Mouse (Mus musculus) B cell, adult 2 months (primary cell): ENCODE measurements around the gene Gne.

Experiments
- DNase-seq, 2 experiments: peaks; one replicate each; pipeline ENCODE4 v3.0.0; 2022

The Gne gene

DNA sequence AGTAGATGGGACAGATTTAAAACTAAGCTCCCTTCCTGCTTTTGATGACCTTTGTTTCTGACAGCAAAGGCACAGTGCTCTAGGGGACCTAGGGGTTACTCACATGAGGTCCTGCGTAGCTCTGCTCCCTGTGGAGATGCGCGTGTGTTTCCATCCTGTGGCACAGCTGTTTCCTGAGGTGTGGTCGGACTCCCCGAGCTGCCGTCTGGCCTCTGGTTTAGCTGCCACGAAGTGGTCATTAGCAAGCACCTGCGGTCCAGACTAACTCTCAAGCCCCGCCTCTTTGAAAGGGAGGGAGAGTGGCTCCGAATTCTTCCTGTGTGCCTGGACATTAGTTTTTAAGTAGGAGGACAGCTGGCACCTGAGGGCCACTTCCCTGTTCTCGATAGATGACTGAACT, at the start of gene Gne:
Gene Gne, minus strand, starts transcription at position 233 of the 400 bp plus-strand sequence.
- peak; percentile 40 to 41 for DNase-seq

DNA sequence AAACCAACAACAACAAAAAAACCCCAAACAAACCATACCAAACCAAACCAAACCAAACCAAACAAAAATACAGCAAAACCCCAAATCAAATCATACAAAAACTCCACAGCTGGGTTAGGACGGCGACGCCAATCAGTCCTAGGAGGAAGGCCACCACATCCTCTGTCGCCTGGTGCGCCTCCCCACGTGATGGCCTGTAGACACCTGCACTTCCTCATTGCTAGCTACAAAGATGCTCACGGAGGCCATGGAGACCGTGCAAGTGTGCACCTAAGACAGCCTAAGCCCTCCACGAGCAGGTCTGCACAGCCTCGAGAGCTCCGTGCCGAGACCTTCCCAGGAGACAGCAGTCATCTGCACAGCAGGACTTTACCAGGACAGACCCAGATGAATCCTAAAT, 42.8 kb upstream of the Gne start:
- peak; percentile 21 to 24 for DNase-seq

- peak; percentile 58 to 67 for DNase-seq
Measured at GRCm38 (mm10) chr4:44119410-44120201, 35.6 kb upstream of the Gne start.

DNA sequence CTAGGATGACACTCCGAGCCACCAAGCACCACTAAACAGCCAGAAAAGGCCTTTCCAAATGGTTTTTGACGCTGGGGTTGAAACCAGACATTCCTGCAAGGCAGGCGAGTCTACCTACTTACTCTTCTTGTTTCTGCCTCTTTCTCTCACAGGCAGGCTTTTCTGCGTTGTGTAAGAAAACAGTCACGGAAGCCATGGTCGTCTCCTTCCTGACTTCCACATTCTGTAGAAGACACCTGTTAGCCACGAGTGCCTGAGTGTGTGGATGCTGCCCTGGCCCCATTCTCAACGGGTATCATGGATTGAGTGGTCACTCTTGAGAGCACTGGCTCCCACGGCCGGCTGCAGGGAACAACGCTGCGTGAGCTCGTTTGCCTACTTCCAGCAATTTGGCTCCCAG, 31.1 kb upstream of the Gne start:
- DNase-seq, result no peak

DNA sequence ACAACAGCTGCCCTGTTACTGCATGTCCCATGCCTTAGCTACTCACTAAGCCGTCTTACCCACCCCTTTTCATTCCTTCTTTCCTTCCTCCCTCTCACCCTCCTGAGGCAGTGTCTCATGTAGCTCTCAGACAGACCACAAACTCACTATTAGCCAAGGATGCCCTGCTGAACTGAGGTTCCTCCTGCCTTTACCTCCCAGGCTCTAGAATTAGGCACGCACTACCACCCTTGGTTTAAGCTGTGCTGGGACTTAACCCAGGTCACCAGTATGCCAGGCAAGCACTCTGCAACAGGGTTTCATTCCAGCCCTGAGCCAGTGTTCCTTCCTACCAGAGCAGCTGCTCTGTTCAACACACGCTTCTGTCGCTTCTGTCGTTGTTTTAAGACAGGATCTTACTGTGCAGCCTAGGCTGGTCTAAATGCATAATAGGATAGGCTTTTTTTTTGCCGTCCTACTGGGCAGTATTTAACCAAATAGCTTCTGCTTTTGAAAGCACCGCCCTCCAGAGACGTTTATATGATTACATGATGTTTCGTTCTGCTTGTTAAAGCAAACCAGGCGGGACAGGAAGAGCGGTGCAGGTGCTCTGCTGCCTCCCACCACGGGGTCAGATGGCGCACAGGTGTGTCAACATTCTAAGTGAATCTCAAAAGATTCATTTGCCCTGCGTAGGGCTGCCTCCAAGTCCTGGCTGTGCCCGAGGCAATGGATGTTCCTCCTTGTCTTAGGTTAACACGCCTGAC, 29.6 kb upstream of the Gne start:
- DNase-seq, result peak; percentile 53 to 55

GRCm38 (mm10) chr4:44112741-44113140, 28.8 kb upstream of the Gne start:
- DNase-seq, result no peak

DNA sequence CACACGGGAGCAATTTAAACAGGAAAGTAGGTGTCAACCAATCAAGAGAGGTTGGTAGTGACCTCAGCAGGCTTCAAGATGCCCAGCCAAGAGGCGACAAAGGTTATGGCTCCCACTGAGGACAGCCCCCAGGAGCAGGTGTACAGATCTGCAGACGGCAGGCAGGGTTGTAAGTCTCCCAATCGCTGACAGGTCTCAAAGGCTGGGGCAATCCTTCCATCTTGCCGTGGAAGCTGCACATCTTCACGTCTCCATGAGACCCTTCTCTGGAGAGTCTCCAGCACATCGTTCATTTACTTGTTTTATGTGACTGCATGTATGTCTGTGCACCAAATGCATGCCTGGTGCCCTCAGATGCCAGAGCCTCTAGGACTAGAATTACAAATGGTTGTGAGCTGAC, 26.8 kb upstream of the Gne start:
- DNase-seq, result no peak

- no peak for DNase-seq
Measured at GRCm38 (mm10) chr4:44108297-44108696, 24.3 kb upstream of the Gne start.

- DNase-seq, result no peak
Measured at GRCm38 (mm10) chr4:44107339-44107738, 23.4 kb upstream of the Gne start.

- no peak for DNase-seq
Measured at GRCm38 (mm10) chr4:44106297-44106821, 22.4 kb upstream of the Gne start.

GRCm38 (mm10) chr4:44104195-44104917, 20.4 kb upstream of the Gne start:
- no peak for DNase-seq

- no peak for DNase-seq
Measured at GRCm38 (mm10) chr4:44103620-44104019, 19.6 kb upstream of the Gne start.

GRCm38 (mm10) chr4:44097576-44098335, 13.8 kb upstream of the Gne start:
- no peak for DNase-seq

DNA sequence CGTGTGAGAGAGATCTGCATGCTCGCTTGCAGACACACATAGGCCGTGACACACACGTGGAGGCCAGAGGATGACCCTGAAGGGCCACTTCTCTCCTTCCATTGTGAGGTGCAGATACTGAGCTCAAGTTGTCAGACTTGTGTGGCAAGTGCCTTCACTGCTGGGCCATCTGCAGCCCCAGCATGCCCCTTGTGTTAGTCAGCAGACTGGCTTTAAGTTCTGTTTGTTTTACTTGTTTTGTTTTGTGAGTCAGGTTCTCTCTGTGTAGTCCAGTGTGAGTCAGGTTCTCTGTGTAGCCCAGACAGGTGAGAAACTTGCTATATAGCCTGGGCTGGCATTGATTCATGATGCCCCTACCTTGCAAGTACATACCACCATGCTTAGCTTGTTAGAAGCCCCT, 10.5 kb upstream of the Gne start:
- DNase-seq, result no peak

DNA sequence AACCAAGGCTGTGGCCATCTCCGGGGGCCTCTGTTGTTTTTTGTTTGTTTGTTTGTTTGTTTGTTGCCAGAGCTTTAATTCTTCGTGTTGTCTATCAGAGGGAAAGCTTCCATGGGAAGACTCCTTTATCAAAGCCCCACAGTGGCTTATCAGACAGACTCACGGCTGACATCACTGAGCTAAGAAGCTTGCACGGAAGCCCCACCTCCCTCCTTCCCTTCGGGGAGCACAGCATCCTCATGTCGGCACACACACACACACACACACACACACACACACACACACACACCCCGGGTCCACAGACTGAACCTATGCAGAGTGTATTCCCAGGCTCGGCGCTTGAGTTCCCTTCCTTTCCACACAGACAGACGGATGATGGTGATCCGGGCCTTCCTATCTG, 8.4 kb upstream of the Gne start:
- no peak for DNase-seq

GRCm38 (mm10) chr4:44085566-44085965, 1.6 kb upstream of the Gne start:
- DNase-seq, result no peak

GRCm38 (mm10) chr4:44084602-44085325, 787 bp upstream of the Gne start:
- DNase-seq, result no peak

GRCm38 (mm10) chr4:44078358-44078933, 5.5 kb downstream of the Gne start:
- DNase-seq, result no peak

DNA sequence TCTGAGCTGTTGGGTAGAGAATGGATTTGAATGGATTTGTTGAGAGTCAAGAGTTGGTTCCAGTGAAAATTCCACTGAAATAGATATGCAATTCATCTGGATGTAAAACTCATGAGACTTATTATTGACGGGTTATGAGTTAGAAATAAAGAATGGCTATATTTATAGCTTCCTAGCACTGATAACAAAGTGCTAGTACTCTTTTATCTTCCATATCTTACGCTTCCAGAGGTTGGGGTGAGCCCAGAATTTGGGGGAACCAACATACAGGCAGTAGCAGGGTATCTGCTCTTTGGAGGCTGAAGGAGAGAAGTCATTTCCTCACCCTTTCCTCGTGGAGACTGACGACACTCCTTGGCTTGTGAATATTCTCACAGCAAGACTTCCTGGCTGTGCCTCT, 9.6 kb downstream of the Gne start:
- DNase-seq, result no peak

- no peak for DNase-seq
Measured at GRCm38 (mm10) chr4:44073799-44074198, 10.2 kb downstream of the Gne start.

- no peak for DNase-seq
Measured at GRCm38 (mm10) chr4:44072873-44073441, 11.0 kb downstream of the Gne start.
